Mouse (Mus musculus) thymus, adult 2 months (tissue): ENCODE measurements at regions not wholly inside any gene's neighbourhood (a gene's known extent, or its start where the extent isn't known, plus 50 kb on each side); places are given as distances from the start of the nearest gene placed in this dataset.

Experiments used
- CTCF ChIP-seq: fragments of 200-500 bp; IDR thresholded peaks from 2 replicates; pipeline ENCODE4 v1.5.1; 2012; ENCODE audit warnings: mild to moderate bottlenecking, control low read depth, low read length, moderate library complexity, borderline replicate concordance; ENCODE audit not compliant: control insufficient read depth, poor library complexity, insufficient read depth; ENCODE audit errors: extremely low read depth
- POLR2A ChIP-seq: fragments of 200-500 bp; IDR thresholded peaks from 2 replicates; pipeline ENCODE4 v1.6.1; 2012; ENCODE audit warnings: mild to moderate bottlenecking, low read length, control low read depth, moderate library complexity; ENCODE audit not compliant: control insufficient read depth, poor library complexity, insufficient read depth; ENCODE audit errors: extremely low read depth

DNA sequence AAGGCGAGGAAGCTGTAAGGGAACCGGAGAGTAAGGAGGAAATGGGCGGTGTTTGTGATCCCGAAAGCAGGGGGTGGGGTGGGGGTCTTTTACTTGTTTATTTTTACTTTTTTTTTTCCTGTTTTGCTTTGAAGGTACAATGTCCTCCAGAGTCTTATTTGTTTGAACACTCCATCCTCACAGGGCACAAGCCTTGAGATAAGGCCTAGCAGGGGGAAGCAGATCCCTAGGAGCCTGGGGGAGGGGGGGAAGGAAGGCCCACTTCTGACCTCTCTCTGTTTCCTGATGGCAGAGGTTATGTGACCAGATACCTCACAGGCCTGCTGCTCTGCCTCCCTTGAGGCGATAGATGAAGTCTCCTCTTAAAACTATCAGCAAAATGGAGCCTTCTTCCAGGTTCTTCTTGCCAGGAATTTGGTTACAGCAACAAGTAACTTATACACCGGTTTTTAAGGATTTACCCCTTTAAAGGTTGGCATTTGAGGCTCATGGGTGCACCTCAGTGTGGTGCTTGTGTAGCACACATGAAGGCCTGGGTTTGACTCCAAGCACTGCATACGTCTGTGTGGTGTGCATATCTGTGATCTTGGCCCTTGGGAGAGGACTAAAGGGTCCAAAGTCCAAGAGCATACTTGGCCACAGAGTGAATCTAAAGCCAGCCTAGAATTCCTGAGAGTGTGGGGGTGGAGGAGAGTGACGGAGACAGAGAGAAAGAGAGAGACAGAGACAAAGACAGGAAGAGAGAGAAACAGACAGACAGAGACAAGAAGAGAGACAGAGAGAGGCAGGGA is 64.8 kb upstream of the Mef2a start:
- TF ChIP-seq CTCF (no peak), POLR2A (no peak)
